Mouse (Mus musculus) left cerebral cortex, adult 18-20 months (tissue): ENCODE results near the gene Npsr1. TPM values are rescaled to one million over a fixed set of nuclear protein-coding genes. Genes with fewer than 3 reads are reported as not detected.

Source experiments
- DNase-seq, 2 experiments: peaks; one replicate each; pipeline ENCODE4 v3.0.0; 2021 to 2022; ENCODE audit warnings: low spot score in 2 of 2, mixed read lengths in 1 of 2
- total RNA-seq, 2 experiments: library from RNA; stranded (reverse); gene quantifications; 2 replicates each; pipeline ENCODE4 v1.2.3; 2021

Npsr1 gene
- total RNA-seq, 2 experiments from 2014 or later, result 5.9 to 6.3 TPM

DNA sequence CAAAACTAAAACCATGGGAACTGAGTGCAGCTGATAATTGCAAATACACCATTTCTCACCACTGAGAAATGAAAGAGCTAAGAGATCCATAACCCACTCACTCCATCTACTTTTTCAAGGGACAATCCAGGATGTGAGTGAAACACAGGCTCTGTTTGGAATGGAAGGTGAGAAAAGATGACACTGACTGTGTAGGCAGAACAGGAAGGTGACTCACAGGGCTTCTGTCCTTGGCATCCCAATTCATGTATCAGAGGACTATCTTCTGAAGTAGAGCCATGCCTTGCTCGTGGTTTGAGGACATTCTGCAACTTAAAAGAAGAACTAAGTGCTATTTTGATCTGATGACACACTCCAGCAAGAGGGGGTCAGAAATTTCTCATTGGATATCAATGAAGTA is 119.9 kb downstream of the Npsr1 start:
- peak; percentile 36 to 41 for DNase-seq

DNA sequence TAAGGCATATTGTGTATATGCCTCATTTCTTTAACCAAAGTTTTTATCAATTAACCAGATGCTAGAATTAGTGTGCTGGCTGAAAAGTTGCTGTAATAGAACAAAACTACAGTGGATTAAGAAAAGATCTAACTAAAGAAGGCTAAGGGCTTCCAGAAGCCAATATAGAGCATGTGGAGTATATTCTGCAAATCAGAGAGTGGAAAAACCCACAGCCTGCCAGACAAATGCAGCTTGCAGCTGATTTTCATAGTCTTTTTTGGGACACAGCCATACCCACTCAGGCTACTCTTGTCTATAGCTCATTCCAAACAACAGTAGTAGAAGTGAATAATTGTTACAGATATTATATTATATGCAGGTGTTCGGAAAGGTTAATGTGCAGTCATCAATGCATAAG is 138.7 kb downstream of the Npsr1 start:
- DNase-seq, result no peak

DNA sequence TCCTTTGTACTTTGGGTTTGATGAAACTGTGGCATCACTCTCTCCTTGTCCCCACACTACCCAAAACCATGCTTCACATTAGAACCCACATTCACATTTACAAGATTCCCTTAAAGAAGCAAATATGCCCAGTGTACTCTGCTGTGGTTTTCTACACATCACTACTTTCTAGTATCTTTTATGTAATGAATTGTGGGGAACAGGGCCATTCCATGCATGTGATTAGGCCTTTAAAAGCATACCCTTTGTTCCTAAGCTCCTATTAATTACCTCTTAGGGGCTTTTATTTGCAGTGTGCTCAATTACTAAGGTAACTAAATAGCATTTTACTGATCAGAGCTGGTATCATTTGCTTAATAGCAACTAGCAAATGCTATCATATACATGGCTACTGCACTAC is 149.8 kb downstream of the Npsr1 start:
- DNase-seq, result no peak

DNA sequence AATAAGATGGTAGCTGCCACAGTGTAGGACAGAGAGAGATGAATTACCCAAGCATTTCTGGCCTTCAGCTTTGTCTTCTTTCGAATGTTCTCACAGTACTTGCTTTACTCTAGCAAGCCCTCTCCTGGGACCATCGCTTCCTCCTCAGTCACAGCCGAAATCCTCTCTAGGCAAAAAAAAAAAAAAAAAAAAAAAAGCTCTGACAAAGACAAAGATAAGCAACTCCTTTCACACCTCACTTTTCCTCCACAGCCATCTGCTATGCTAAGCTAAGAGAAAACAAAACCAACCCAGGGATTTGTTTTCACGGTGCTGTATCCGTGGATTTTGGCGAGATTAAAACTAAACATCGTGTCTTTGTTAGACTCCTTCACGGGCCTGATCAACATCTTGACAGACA is 156.4 kb downstream of the Npsr1 start:
- DNase-seq, result peak; percentile 2 to 10

DNA sequence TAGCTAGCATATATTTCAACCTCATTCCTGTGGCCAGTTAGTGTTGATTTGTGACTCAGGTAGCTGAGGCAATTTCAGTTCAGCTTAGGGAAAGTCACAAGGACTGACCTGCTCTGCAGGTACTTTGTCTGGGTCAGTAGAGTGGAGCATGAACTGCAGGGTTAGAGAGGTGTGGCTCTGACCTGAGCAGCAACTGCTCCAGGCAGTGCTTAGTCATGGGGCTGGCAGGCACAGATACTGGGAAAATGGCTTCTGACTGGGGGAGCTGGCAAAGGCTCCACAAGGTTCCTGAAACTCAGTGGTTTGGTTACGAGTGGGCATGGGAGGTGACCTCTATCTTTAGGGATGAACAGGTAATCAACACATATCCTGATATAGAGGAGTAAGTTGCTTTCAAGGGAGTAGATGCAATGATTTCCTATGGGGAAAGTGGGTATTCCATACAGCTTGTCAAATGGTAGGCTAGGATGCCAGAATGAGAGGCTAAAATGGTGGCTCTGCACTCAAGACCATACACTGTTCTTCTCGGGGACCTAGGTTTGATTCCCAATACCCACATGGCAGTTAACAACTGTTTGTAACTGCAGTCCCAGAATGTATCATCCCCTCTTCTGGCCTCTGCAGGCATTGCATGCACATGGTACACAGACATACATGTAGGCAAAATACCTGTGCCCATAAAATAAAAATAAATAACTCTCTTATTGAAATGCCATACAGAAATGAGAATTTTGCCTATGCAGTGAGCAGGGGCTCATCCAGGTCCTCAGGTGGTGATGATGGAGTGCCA is 182.9 kb downstream of the Npsr1 start:
- no peak for DNase-seq

DNA sequence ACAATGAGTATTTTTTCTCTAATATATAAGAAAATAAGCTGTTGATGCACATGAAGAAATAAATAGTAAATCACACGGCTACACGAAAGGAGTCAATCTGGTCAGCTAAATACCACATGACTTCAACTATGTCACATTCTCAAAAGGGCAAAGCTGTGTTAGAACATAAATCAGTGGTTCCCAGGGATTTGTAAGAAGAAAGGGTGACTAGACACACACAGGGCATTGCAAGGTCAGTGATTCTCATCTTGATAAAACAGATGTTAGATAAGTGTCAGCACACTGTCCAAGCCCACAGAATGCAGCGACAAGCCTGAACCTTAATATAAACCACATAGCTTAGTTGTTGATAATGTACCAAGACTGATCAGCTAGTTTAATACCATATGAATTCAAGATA is 184.8 kb downstream of the Npsr1 start:
- DNase-seq, result no peak

DNA sequence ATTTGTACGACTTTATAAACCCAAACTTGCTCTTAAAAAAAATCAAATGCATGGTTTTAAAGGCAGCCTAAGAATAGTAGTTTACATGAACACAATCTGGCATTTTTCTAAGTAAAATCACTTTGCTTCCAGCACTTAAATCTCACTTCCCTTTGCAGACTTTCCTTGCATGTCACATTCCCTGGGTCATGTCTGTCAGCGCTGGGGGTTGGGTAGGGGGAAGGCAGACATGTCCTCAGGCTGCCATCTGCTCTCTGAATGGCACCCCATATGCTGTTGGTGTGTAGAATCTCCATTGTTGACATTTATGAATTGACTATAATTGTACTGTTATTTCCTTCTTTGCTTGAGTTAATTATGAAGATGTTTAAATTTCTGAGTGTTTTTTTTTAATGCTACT is 185.3 kb downstream of the Npsr1 start:
- DNase-seq, result peak; percentile 32 to 60

DNA sequence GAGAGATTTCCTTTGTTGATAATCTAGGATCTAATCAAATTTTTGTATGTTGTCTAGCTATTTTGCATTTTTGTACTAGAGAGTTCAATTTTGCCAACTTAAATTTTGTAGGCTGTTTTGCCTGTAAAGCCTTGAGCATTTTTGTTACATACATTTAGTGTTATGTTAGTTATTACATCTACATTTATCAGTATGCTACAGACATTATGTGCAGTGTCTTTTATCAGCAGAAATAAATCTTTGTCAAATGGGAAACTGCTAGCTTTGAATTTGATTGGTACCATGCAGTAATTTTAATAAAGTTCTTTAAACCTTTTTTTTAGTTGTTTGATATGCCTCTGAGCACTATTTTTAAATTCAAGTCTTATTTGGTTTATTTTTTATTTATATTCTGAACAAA is 185.7 kb downstream of the Npsr1 start:
- no peak for DNase-seq

DNA sequence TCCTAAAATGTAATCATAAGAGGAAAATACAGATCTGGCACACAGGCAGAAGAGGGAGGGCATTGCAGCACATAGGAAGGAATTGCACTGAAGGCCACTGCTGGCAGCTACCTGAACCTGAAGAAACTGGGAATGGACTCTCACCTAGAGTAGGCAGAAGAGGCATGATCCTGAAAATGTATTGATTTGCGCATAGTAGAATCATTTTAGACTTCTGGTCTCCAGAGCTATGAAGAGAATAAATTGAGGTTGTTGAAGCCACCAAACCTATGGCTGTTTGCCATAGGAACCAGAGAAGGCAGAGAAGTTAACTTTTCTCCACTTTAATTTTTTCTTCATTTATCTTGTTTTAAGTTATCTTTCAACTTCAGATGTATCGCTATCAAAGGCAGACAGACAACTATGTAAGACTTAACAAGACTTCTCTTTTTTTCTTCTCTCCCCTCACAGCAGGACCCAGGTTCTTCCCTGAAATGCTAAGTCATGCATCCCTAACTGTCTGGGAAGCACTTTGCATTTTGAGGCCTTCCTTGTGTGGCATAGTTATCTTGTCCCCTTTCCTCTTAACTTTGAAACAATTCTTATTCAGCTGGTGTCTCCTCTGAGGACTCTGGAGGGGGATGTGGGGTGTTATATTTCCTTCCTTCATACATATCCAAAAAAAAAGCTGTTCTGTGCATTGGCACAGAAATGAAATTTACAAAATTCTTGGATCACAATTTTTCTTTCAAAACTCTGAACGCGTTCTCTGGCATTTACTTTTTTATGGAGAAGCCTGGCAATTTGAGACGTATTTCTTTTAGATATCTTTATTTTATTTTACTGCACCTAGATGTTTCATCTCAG is 186.7 kb downstream of the Npsr1 start:
- DNase-seq, result no peak

DNA sequence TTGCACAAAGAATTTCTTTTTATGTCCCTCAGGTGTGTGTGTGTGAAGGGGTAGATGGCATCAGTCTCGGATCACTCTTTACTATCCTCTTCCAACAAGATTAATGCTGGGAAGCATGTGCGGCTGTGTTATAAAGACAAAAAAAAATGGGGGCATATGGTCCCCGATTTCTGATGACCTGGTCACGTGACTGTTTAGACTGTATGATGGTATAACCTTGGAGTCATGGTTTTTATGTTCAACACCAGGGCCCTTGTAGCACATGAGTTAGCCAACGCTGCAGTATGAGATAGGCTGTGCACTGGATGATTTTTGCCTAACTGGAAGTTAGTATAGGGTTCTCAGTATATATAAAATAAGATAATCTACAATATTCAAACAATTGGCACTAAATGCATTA is 187.6 kb downstream of the Npsr1 start:
- no peak for DNase-seq

DNA sequence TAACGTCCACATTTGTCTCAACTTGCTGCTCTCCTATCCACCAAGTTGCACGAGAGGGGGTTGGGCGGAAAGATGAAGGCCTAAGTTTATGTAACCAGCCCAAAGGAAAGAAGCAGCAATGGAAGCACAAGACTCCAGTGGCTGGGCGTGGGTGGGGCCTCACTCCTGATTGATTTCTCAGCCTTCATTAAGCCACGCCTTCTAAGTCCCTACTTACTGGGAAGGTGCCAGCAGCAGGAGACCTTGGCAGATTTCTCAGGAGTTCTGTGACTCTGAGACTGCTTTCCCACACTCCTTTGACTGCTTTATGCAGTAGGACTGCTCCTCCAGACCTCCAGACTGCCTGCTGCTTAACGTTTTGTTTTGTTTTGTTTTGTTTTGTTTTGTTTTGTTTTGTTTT is 193.6 kb downstream of the Npsr1 start:
- no peak for DNase-seq

DNA sequence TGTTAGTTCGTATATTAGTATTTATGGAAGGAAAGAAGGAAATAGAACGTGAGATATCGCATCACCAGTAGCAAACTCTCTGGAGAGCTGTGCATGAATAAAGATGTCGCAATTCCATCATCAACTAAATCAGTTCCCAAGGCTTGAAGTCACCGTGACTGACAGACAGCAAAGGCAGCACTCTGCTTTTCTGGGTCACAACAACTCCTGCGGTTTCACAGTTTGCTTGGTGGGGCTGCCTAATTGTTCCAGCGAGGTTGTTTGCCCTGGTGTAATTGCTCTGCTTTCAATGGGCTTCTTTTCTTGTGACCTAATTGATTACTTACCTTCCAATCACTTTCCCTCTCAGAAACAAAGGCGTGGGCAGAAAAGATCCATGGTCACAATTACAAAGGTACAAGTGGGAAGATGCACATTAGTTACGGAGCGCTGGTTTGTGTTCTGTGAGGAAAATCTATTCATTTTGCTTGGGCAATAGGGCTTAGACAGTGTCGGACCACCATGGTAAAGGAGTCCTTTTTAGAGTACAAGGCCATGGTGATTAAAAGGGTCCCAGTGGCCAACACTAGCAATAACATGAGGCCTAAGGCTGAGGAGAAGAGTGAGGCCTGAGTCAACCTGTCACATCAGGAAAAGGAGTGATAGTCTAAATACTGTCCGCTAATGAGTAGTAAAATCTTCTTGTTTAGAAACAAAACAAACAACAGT is 195.6 kb downstream of the Npsr1 start:
- no peak for DNase-seq

DNA sequence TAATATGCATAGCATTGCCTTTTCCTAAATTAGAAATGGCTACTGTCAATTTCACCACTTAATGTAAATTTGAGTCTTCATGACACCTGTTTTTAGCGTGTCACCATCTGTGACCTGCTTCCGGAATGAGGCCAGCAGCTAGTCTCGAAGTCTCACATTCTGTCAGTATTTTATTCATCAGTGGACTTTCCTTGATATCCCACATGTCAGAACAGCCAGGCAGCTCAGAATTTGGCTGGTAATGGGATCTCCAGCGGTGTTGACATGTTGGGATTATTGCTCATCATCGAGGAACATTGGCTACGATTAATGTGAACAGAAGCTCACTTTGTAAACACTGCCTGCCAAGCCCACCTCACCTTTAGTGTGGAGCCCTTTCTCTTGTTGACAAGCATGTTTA is 205.1 kb downstream of the Npsr1 start:
- DNase-seq, result no peak

DNA sequence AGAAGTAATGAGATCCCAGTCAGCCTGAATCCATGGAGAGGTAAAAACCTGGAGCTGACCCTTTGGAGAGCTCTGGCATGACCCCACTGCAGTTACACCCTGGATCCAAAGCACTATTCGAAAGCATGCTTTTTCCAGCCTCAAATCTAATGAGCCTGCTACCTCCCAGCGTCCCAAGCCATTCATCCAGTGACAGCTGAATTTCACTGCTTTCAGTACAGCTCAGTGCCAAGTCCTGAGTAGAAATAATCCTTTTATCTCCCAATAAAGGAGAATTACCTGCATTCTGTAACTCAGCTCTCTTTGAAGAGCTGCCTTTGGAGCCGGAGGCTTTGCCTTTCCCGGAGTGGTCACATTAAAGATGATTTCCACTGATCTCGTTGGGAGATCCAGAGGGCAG is 209.2 kb downstream of the Npsr1 start:
- no peak for DNase-seq

DNA sequence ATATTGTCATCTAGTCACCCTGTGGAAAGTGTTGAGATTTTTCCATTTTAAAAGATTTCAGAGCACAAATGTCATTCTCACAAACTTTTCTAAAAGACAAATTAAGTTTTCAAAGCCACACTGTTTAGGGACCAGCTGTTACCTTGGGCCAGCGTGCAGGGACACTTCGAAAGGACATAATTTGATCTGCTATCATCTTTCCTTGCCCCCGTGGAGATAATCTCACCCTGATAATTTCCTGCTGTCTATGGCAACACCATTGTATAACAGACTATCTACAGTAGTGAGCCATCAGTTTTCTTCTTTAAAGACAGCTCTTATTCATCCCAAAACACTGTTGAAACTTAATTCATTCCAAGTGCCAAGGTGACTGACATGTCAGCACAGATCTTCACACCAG is 209.6 kb downstream of the Npsr1 start:
- no peak for DNase-seq

DNA sequence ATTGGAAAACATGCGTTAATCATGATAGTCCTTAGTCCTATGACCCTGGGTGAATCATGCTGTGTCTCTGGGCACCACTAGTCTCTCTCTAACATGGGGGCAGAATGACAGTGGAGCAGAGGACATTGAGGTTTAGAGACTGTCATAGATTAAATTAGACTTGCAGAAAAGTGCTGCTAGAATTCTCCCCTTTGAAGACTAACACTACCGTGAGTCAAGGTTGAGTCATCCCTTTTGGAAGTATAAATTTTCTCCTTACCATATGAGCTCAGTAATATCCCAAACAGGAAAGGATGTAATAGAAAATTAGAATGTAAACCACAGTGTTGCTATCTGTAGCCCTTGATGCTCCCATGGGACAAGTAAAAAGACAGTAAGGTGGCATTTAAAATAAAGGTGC is 218.0 kb downstream of the Npsr1 start:
- DNase-seq, result no peak

DNA sequence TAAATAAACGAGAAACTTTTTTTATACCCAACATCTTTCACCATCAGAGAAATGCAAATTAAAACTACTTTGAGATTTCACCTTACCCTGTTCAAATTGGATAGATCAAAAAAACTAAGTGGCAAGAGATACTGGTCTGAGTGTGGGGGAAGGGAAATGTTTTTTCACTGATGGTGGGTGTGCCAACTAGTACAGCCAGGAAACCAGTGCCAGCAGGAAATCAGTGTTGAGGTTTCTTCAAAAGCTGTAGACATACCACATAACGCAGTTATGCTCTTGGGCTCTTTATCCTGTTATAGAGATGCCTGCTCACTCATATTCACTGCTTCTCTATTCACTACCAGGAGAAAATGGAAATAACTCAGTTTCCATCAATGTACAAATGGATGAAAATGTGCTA is 233.9 kb downstream of the Npsr1 start:
- DNase-seq, result no peak

DNA sequence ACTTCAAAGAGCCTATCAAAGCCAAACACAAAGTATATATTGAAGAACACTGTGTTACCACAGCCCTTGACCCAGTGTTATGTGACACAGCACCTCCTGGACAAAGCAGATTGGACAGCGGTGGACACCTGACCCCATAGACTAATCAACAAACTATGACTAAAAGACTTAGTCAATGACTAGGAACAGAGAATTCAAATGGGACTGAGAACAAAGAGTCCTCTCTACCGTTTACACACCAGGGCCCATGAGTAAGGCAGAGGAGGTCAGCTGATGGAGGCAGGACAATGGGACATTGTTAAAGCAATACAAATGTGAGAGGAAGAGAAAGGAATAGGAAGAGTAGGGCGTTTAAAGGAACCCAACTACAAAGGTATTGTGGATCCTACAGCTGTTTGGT is 243.5 kb downstream of the Npsr1 start:
- no peak for DNase-seq

DNA sequence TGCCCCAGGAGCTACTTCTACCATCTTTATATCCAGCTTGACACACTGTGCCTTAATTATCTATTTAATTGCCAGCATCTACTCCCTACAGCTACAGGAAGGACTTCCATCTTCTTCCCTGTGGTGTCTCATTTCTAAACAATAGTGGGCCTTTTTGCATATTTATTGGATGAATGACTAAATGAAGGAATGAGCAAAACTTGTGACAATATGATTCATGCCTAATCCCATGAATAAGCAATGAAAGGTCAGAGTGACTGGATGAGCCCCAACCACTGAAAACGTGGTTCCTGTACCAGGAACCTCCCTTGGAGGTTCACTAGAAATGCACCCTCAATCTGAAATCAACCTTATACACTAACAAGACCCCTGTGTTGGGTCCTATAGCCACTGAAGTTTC is 249.2 kb downstream of the Npsr1 start:
- DNase-seq, result no peak

DNA sequence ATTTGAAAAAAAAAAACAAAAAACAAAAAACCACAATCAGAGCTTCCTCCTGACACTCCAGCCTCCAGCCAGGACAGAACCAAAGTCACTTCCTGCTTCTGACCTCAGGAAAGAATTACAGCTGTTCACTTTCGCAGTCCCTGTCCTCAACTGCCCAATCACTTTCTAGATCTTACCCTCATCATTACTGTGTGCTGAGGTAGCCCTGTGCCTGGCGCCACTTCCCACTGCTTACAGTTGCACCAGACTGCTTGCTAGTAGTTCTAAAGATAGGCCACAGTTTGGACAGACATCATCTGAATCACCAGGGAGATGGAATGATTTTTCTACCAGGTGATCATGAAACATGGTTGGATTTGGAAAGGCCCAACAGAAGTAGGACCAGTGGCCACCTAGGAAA is 251.7 kb downstream of the Npsr1 start:
- peak in 1 of 2 experiments; percentile 8 for DNase-seq

DNA sequence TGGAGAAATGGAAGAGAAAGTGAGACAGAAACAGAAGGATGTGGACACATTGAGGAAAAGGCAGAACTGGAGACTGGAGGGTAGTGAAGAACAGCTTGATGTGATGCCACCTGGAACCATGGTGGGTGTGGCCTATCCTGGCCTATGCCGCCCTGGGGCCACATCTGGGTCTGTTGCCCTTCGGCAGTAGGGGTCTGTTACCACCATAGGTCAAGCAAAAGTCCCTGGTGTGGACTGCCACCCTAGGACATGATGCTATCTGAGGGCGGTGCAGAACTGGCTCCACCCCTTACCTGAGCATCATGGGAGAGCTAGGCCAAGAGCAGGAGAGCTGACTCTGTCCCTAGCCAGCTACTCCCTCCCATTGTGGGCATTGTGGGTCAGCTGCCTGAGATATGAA is 253.6 kb downstream of the Npsr1 start:
- DNase-seq, result no peak
